In genomic region chr8:61487597-61488156, GRCm38 (mm10) we compare ENCODE assay signal across 8 mouse cellular contexts. TPM values are rescaled to one million over a fixed set of nuclear protein-coding genes. Genes with fewer than 3 reads are reported as not detected.
DNase-seq lines count a peak whose midpoint lies in the region; ATAC-seq and TF ChIP-seq lines count a peak whose summit lies in the region.

TSS of gene Cbr4 (plus strand) at chr8:61487734.

- peak within 1 kb of the TSS; percentile 96 for H3K9ac ChIP-seq in ES-Bruce4 (ENCODE audit: low read depth, poor library complexity, severe bottlenecking)
- peak within 1 kb of the TSS; percentile 86 for H3K9ac ChIP-seq in forebrain, embryonic 13.5 days
- peak within 1 kb of the TSS; percentile 88 for H3K9ac ChIP-seq in liver, postnatal 0 days (replicated peaks)
- H3K9ac ChIP-seq in neural tube, embryonic 14.5 days (replicated peaks; ENCODE audit: low read depth, low read length) = peak within 1 kb of the TSS; percentile 77

- 1% methylated on average over 29 of the region's 29 CpGs for WGBS in forebrain, embryonic 13.5 days
- WGBS in large intestine, adult 2 months = under 1% methylated on average over 29 of the region's 29 CpGs
- under 1% methylated on average over 29 of the region's 29 CpGs for WGBS in liver, postnatal 0 days (ENCODE audit: insufficient replicate concordance)
- under 1% methylated on average over 29 of the region's 29 CpGs for WGBS in neural tube, embryonic 14.5 days

- H3K9me3 ChIP-seq in ES-Bruce4 (replicated peaks; ENCODE audit: control insufficient read depth, insufficient read depth, low read length, poor library complexity, severe bottlenecking) = no peaks in the 10 kb centered on the region
- H3K9me3 ChIP-seq in forebrain, embryonic 13.5 days (replicated peaks) = no peaks in the 10 kb centered on the region
- no peaks in the 10 kb centered on the region for H3K9me3 ChIP-seq in liver, postnatal 0 days (ENCODE audit: low read length)
- H3K9me3 ChIP-seq in neural tube, embryonic 14.5 days (ENCODE audit: control insufficient read depth, low read length) = no peaks in the 10 kb centered on the region

- H3K4me3 ChIP-seq in ES-Bruce4 (ENCODE audit: low read depth, low read length) = peak within 1 kb of the TSS; percentile 98
- H3K4me3 ChIP-seq in forebrain, embryonic 13.5 days = peak within 1 kb of the TSS; percentile 75
- peak within 1 kb of the TSS; percentile 73 for H3K4me3 ChIP-seq in liver, postnatal 0 days (ENCODE audit: low read depth, low read length)
- H3K4me3 ChIP-seq in neural tube, embryonic 14.5 days (ENCODE audit: low read depth, low read length) = peak within 1 kb of the TSS; percentile 69

- peak; percentile 92 to 95 for DNase-seq in heart, postnatal 10 days
- peak; percentile 99 for DNase-seq in large intestine, adult 2 months (ENCODE audit: low read depth, low spot score)
- peak; percentile 86 for DNase-seq in liver, postnatal 0 days
- DNase-seq in testis, postnatal 10 days (ENCODE audit: low spot score) = peak; percentile 85

- no peak for TF ChIP-seq CTCF in ES-Bruce4 (IDR thresholded peaks at IDR 0.05; ENCODE audit: low read depth, low read length)
- no peak for TF ChIP-seq CTCF in liver, postnatal 0 days (IDR thresholded peaks at IDR 0.05; ENCODE audit: low read depth)

- H3K27me3 ChIP-seq in ES-Bruce4 (ENCODE audit: control insufficient read depth, insufficient read depth, low read length, poor library complexity, severe bottlenecking) = no peaks in the 10 kb centered on the region
- no peaks in the 10 kb centered on the region for H3K27me3 ChIP-seq in forebrain, embryonic 13.5 days
- H3K27me3 ChIP-seq in liver, postnatal 0 days (ENCODE audit: insufficient read depth, low read length) = no peaks in the 10 kb centered on the region
- no peaks in the 10 kb centered on the region for H3K27me3 ChIP-seq in neural tube, embryonic 14.5 days (ENCODE audit: control insufficient read depth, insufficient read depth, low read length)

- H3K36me3 ChIP-seq in ES-Bruce4 (ENCODE audit: control insufficient read depth, insufficient read depth, low read length, poor library complexity, severe bottlenecking) = no peaks in the 10 kb centered on the region
- H3K36me3 ChIP-seq in forebrain, embryonic 13.5 days (ENCODE audit: poor library complexity, severe bottlenecking) = 0 out of 2 replicates have a peak, but pooled peaks cover 5% of the 10 kb centered on the region
- H3K36me3 ChIP-seq in liver, postnatal 0 days (replicated peaks; ENCODE audit: insufficient read depth, low read length) = peaks cover 10% of the 10 kb centered on the region; the same call in 1 of the 2 replicates
- H3K36me3 ChIP-seq in neural tube, embryonic 14.5 days (ENCODE audit: control insufficient read depth, insufficient read depth, low read length) = no peaks in the 10 kb centered on the region

- no peak for TF ChIP-seq EP300 in ES-Bruce4 (IDR thresholded peaks at IDR 0.05; ENCODE audit: insufficient read depth, low read depth, low read length)
- TF ChIP-seq EP300 in liver, postnatal 0 days (IDR thresholded peaks at IDR 0.05; ENCODE audit: low read depth) = no peak

- peak within 1 kb of the TSS; percentile 68; the same call in 1 of the 2 replicates for H3K27ac ChIP-seq in ES-Bruce4 (ENCODE audit: insufficient read depth, low read length)
- peak within 1 kb of the TSS; percentile 90 for H3K27ac ChIP-seq in forebrain, embryonic 13.5 days
- peak within 1 kb of the TSS; percentile 97 for H3K27ac ChIP-seq in liver, postnatal 0 days (ENCODE audit: low read depth)
- peak within 1 kb of the TSS; percentile 93 for H3K27ac ChIP-seq in neural tube, embryonic 14.5 days (ENCODE audit: low read depth, low read length)

- H3K4me2 ChIP-seq in forebrain, embryonic 13.5 days = peak within 1 kb of the TSS; percentile 64
- H3K4me2 ChIP-seq in liver, postnatal 0 days (ENCODE audit: low read depth, low read length) = peak within 1 kb of the TSS; percentile 82
- H3K4me2 ChIP-seq in neural tube, embryonic 14.5 days (ENCODE audit: low read depth, low read length) = peak within 1 kb of the TSS; percentile 68

- intact Hi-C loops in heart, postnatal 10 days (cut with DNase I) = loop anchor here (5.0 kb wide), 3 partner anchors 90 to 495 kb away; partner anchors contain the start of genes Nek1 and Sh3rf1

- TF ChIP-seq POLR2A in ES-Bruce4 (IDR thresholded peaks at IDR 0.05; ENCODE audit: insufficient read depth, low read length) = no peak

- ATAC-seq in cerebellum, adult (ENCODE audit: insufficient number of reproducible peaks, low FRiP score, low TSS enrichment) = peak; percentile 95
- ATAC-seq in forebrain, embryonic 13.5 days = peak; percentile 98
- peak; percentile 98 for ATAC-seq in liver, postnatal 0 days
- ATAC-seq in neural tube, embryonic 14.5 days (ENCODE audit: low read depth) = peak; percentile 97

- H3K4me1 ChIP-seq in ES-Bruce4 (ENCODE audit: control insufficient read depth, insufficient read depth, low read length) = no peaks in the 10 kb centered on the region
- H3K4me1 ChIP-seq in forebrain, embryonic 13.5 days = peaks cover 7% of the 10 kb centered on the region
- peaks cover 4% of the 10 kb centered on the region for H3K4me1 ChIP-seq in liver, postnatal 0 days (ENCODE audit: insufficient read depth)
- H3K4me1 ChIP-seq in neural tube, embryonic 14.5 days (ENCODE audit: control insufficient read depth, insufficient read depth, low read length) = peaks cover 7% of the 10 kb centered on the region

RNA-seq across cellular contexts. Expression of gene Cbr4, which starts in this region (rescaled TPM):
- 66.8 and 67.7 TPM in 2 replicates for polyA plus RNA-seq in ES-Bruce4 (2011; ENCODE audit: insufficient read depth, insufficient read length, low read depth, missing spikeins)
- polyA plus RNA-seq in forebrain, embryonic 13.5 days (2015; fragmentation: Nextera tagmentation; extraction: Ambion mirVana) = 25.1 and 26.6 TPM in 2 replicates
- 10 to 100 TPM; 55.3 to 55.5 TPM for total RNA-seq in heart, postnatal 10 days (2021)
- 4.5 and 7.5 TPM in 2 replicates for polyA plus RNA-seq in large intestine, adult 2 months (2012; rRNA removed)
- polyA plus RNA-seq in liver, postnatal 0 days (2015; fragmentation: Nextera tagmentation; extraction: Ambion mirVana) = 54.8 and 56.9 TPM in 2 replicates
- polyA plus RNA-seq in neural tube, embryonic 14.5 days (2014; fragmentation: Nextera tagmentation; extraction: Ambion mirVana) = 19.6 and 20.2 TPM in 2 replicates

Comparison
In these comparisons a context has a peak if more than half of its experiments do, and no peak if none do; other contexts are left out.
1. Peak in every context shown above with its lines: DNase-seq, ATAC-seq, H3K4me3 ChIP-seq and H3K27ac ChIP-seq.